Mouse (Mus musculus) heart, embryonic 13.5 days (tissue): ENCODE results near the gene Rad51b. TPM values are rescaled to one million over a fixed set of nuclear protein-coding genes. Genes with fewer than 3 reads are reported as not detected.

Experiments used
- ATAC-seq: fragments of 200-750 bp; cut with Nextera tagmentation; 2 replicates; pipeline ENCODE4 v1.8.0; 2017; ENCODE audit warnings: moderate TSS enrichment; ENCODE audit not compliant: insufficient number of reproducible peaks, low FRiP score, low TSS enrichment; ENCODE audit errors: extremely low read depth
- H3K27ac ChIP-seq: fragments of 300-500 bp; sonication (generic); replicated peaks from 2 replicates; pipeline ENCODE4 v1.5.1; 2015; ENCODE audit warnings: moderate library complexity, mild to moderate bottlenecking, inconsistent platforms
- H3K27me3 ChIP-seq: fragments of 300-500 bp; sonication (generic); replicated peaks from 2 replicates; pipeline ENCODE4 v1.6.1; 2015; ENCODE audit warnings: mild to moderate bottlenecking, inconsistent platforms
- H3K36me3 ChIP-seq: fragments of 300-500 bp; sonication (generic); 2 replicates; pipeline ENCODE4 v1.6.1; 2015; ENCODE audit warnings: mild to moderate bottlenecking, inconsistent platforms
- H3K4me1 ChIP-seq: fragments of 300-500 bp; sonication (generic); 2 replicates; pipeline ENCODE4 v1.6.1; 2015; ENCODE audit warnings: inconsistent platforms
- H3K4me2 ChIP-seq: fragments of 300-500 bp; sonication (generic); 2 replicates; pipeline ENCODE4 v1.6.1; 2015; ENCODE audit warnings: inconsistent platforms, mild to moderate bottlenecking, moderate library complexity
- H3K4me3 ChIP-seq: fragments of 300-500 bp; sonication (generic); 2 replicates; pipeline ENCODE4 v1.5.1; 2015; ENCODE audit warnings: moderate library complexity, mild to moderate bottlenecking, inconsistent platforms
- H3K9ac ChIP-seq: fragments of 300-500 bp; sonication (generic); 2 replicates; pipeline ENCODE4 v1.6.1; 2015; ENCODE audit warnings: inconsistent platforms, mild to moderate bottlenecking, moderate library complexity
- H3K9me3 ChIP-seq: fragments of 300-500 bp; sonication (generic); 2 replicates; pipeline ENCODE4 v1.6.1; 2016; ENCODE audit warnings: inconsistent platforms
- WGBS: fragments of 180-500 bp; shearing (Covaris S2); methylation state at CpG from one replicate; pipeline ENCODE4 v1.1.7; 2015; ENCODE audit warnings: mixed read lengths; 5-methylcytosine and 5-hydroxymethylcytosine counted together
- polyA plus RNA-seq: library from polyadenylated mRNA; unstranded; fragments of >200 nt; fragmentation: Nextera tagmentation; extraction: Ambion mirVana; gene quantifications from 2 replicates; pipeline ENCODE4 v1.2.1, GENCODE M21; 2015

Gene Rad51b
- polyA plus RNA-seq, 1 experiment from 2014 or later, result 4.8 TPM

DNA sequence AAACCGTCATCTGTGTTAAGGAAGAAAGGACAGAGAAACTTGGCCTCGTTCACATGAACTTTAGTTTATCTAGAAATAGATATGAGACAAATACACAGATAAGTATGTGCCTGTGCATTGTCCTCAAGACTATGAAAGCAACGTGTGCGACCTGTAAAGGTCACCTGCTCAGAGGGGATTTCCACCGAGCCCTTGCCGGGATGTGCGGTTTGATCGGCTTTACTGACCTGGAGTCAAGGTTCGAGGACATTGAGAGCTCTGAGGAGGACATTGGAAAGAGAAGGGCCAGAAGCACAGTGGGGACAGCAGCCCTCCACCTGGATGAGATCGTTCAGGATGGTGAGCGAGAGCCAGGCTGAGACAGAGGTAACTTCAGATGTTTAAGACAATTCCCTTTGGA lies 561.3 kb downstream of the Rad51b start:
- peaks cover 73% of the 10 kb centered on the region for H3K4me1 ChIP-seq
- H3K27ac ChIP-seq, result peak overlapping the region; percentile 94
- WGBS, result 58% methylated on average over 11 of the region's 11 CpGs
- no peak overlapping the region for H3K4me2 ChIP-seq
- no peaks in the 10 kb centered on the region for H3K36me3 ChIP-seq
- no peak overlapping the region for H3K4me3 ChIP-seq
- peaks cover 8% of the 10 kb centered on the region; the same call in 1 of the 2 replicates for H3K9me3 ChIP-seq
- no peak for ATAC-seq
- H3K27me3 ChIP-seq, result no peaks in the 10 kb centered on the region
- H3K9ac ChIP-seq, result no peak overlapping the region

DNA sequence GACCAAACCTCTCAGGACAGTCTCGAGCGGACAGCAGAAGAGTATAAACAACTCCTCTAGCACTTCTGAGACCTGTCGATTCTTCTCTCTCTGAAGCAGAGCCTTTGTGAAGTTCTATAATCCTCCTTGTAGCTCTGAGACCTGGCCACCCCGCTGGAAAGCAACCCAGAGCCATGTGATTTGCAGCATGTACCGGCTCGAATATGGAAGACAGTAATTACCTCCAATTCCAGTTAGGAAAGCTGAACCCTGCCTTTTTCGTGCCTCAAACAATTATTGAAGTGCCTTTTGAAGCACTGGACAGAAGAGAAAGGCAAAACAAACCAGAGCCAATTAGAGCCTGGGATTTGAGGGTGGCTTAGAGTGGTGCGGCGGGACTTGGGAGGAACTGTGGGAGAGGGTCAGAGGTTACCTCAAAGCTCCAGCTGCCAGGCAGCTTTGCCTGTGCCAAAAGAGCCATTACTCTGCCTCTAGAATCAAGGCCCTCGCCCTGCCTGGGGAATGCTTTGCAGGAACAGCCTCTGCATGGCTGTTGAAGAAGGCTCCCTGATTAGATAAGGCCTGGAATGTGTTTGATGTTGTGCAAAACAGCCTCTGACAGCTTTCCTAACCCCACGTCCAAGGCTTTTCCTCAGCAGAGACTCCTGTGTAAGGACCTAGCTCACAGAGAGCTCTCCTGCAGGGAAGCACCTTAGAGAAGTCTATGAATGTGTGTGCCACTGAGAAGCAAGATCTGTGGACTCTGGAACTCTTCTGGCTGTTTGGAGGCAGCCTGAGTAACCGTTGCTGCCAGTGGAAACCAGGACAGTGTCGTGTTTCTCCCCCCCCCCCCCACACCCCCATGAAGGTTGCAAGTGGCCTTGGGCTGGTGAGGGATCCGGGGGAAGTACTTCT lies 562.5 kb downstream of the Rad51b start:
- H3K4me3 ChIP-seq, result no peak overlapping the region
- peak; percentile 53; the same call in 1 of the 2 replicates for ATAC-seq
- H3K4me2 ChIP-seq, result peak overlapping the region; percentile 20
- peak overlapping the region; percentile 94 for H3K27ac ChIP-seq
- 14% methylated on average over 14 of the region's 14 CpGs for WGBS
- peaks cover 66% of the 10 kb centered on the region for H3K4me1 ChIP-seq
- no peaks in the 10 kb centered on the region for H3K27me3 ChIP-seq
- peak overlapping the region; percentile 70 for H3K9ac ChIP-seq
- H3K9me3 ChIP-seq, result peaks cover 8% of the 10 kb centered on the region; the same call in 1 of the 2 replicates
- H3K36me3 ChIP-seq, result no peaks in the 10 kb centered on the region

GRCm38 (mm10) chr12:79860248-79860555 lies 563.1 kb downstream of the Rad51b start:
- Histone ChIP-seq H3K9me3 (peaks cover 8% of the 10 kb centered on the region; the same call in 1 of the 2 replicates), H3K4me2 (peak overlapping the region; percentile 20), H3K27me3 (no peaks in the 10 kb centered on the region), H3K36me3 (no peaks in the 10 kb centered on the region), H3K4me1 (peaks cover 66% of the 10 kb centered on the region), H3K4me3 (no peak overlapping the region), H3K9ac (peak overlapping the region; percentile 70), H3K27ac (peak overlapping the region; percentile 94)
- ATAC-seq, result no peak
- 44% methylated on average over 2 of the region's 2 CpGs for WGBS

Other genes with a start within 250 kb of the Rad51b start
- gene Pigh, start 207.6 kb upstream of the Rad51b start, polyA plus RNA-seq, result 14.5 and 15.4 TPM in 2 replicates
- 0.33 and 0.60 TPM in 2 replicates for gene Arg2, start 166.5 kb upstream of the Rad51b start, polyA plus RNA-seq
- gene Vti1b, start 124.6 kb upstream of the Rad51b start, polyA plus RNA-seq, result 92.9 and 105 TPM in 2 replicates
- gene Rdh11, start 105.0 kb upstream of the Rad51b start, polyA plus RNA-seq, result 13.5 and 15.2 TPM in 2 replicates
- 0.40 and 0.59 TPM in 2 replicates for gene Rdh12, start 88.4 kb upstream of the Rad51b start, polyA plus RNA-seq
- gene Zfyve26, start 978 bp upstream of the Rad51b start, polyA plus RNA-seq, result 7.4 and 8.1 TPM in 2 replicates